Mouse (Mus musculus) bone marrow, adult 2 months (tissue): ENCODE results near the gene Med13l.

Experiments used
- CTCF ChIP-seq: fragments of 200-500 bp; IDR thresholded peaks from 2 replicates; pipeline ENCODE4 v1.5.1; 2011; ENCODE audit warnings: low read length, control low read depth; ENCODE audit not compliant: control insufficient read depth, insufficient read depth
- POLR2A ChIP-seq: fragments of 200-500 bp; IDR thresholded peaks from 2 replicates; pipeline ENCODE4 v1.6.1; 2011; ENCODE audit warnings: low read depth, mild to moderate bottlenecking, control low read depth, low read length, borderline replicate concordance; ENCODE audit not compliant: control insufficient read depth

DNA sequence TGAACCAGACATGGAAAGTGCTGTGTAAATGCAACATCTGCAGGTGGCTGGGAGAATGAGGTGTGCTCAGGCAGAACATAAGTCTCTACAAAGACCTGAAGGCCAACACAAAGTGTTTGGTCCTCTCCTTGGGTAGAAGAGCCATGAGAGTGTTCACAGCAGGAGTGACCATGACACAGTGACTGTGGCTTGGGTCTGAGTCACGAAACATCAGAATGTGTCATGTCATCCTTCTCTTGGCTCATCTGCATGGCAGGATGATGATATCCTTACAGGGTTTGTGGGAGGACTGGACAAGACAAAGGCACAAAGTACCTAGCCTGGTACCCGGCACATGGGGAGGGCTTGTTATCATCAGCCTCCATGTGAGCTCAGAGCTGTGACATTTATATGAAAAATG is 16.7 kb upstream of the Med13l start:
- no peak for TF ChIP-seq POLR2A
- no peak for TF ChIP-seq CTCF
